In genomic region chr4:148385269-148385668, GRCm38 (mm10) we compare ENCODE assay signal across 23 mouse cellular contexts. TPM values are rescaled to one million over a fixed set of nuclear protein-coding genes. Genes with fewer than 3 reads are reported as not detected.
DNase-seq lines count a peak whose midpoint lies in the region; ATAC-seq lines count a peak whose summit lies in the region.
"Had no signal": no experiment of that assay in that cellular context is flagged by ENCODE, and none has a peak within 500 bp of the region (broad histone marks: within the 10 kb centered on the region; RNA-seq: fewer than 3 reads in every experiment).

No protein-coding gene starts in this region.

- WGBS in hindbrain, embryonic 11.5 days: 61% methylated on average over 7 of the region's 7 CpGs
- WGBS in midbrain, embryonic 11.5 days: 52% methylated on average over 7 of the region's 7 CpGs
- WGBS in neural tube, embryonic 15.5 days: 38% methylated on average over 7 of the region's 7 CpGs
- WGBS in limb, embryonic 10.5 days: 86% methylated on average over 7 of the region's 7 CpGs

- H3K27me3 ChIP-seq in hindbrain, embryonic 11.5 days (ENCODE audit: control insufficient read depth, insufficient read depth, low read length): no peaks in the 10 kb centered on the region
- no peaks in the 10 kb centered on the region for H3K27me3 ChIP-seq in midbrain, embryonic 11.5 days (ENCODE audit: control insufficient read depth, insufficient read depth, low read length)
- no peaks in the 10 kb centered on the region for H3K27me3 ChIP-seq in neural tube, embryonic 15.5 days (replicated peaks)
- peaks cover 6% of the 10 kb centered on the region; the same call in 1 of the 2 replicates for H3K27me3 ChIP-seq in limb, embryonic 10.5 days (ENCODE audit: low read depth, poor library complexity, severe bottlenecking)
- H3K27me3 ChIP-seq: limb, embryonic 12.5 days; liver, embryonic 13.5 days had no signal

- H3K4me2 ChIP-seq in hindbrain, embryonic 11.5 days (replicated peaks; ENCODE audit: low read depth, low read length): no peak overlapping the region
- H3K4me2 ChIP-seq in midbrain, embryonic 11.5 days: no peak overlapping the region
- no peak overlapping the region for H3K4me2 ChIP-seq in neural tube, embryonic 15.5 days
- H3K4me2 ChIP-seq: embryonic facial prominence, embryonic 13.5 days; heart, embryonic 15.5 days; limb, embryonic 12.5 days; liver, embryonic 13.5 days had no signal

- H3K4me3 ChIP-seq in hindbrain, embryonic 11.5 days (ENCODE audit: low read depth, low read length): no peak overlapping the region
- H3K4me3 ChIP-seq in midbrain, embryonic 11.5 days (ENCODE audit: low read depth, low read length): no peak overlapping the region
- no peak overlapping the region for H3K4me3 ChIP-seq in neural tube, embryonic 15.5 days (replicated peaks)
- H3K4me3 ChIP-seq in limb, embryonic 10.5 days: no peak overlapping the region
- H3K4me3 ChIP-seq: embryonic facial prominence, embryonic 13.5 days; gastrocnemius, adult 2 months; heart, embryonic 15.5 days; limb, embryonic 12.5 days; liver, embryonic 13.5 days; myocyte had no signal

- peak overlapping the region; percentile 87 for H3K27ac ChIP-seq in hindbrain, embryonic 11.5 days (ENCODE audit: low read depth, low read length)
- peak overlapping the region; percentile 86 for H3K27ac ChIP-seq in midbrain, embryonic 11.5 days (ENCODE audit: low read depth, low read length)
- peak overlapping the region; percentile 69 for H3K27ac ChIP-seq in neural tube, embryonic 15.5 days (replicated peaks)
- H3K27ac ChIP-seq in limb, embryonic 10.5 days: no peak overlapping the region
- H3K27ac ChIP-seq: embryonic facial prominence, embryonic 13.5 days; gastrocnemius, adult 2 months; heart, embryonic 15.5 days; limb, embryonic 12.5 days; liver, embryonic 13.5 days had no signal

- no peak for ATAC-seq in hindbrain, embryonic 11.5 days (ENCODE audit: low FRiP score)
- no peak for ATAC-seq in midbrain, embryonic 11.5 days (ENCODE audit: low FRiP score)
- no peak for ATAC-seq in neural tube, embryonic 15.5 days (ENCODE audit: low FRiP score)
- ATAC-seq: activated CD4-positive, CD25-positive, alpha-beta regulatory T cell, adult 4 months; Patski had no signal

- H3K36me3 ChIP-seq in hindbrain, embryonic 11.5 days (ENCODE audit: control insufficient read depth, insufficient read depth, low read length): no peaks in the 10 kb centered on the region
- H3K36me3 ChIP-seq in midbrain, embryonic 11.5 days (ENCODE audit: control insufficient read depth, insufficient read depth, low read length): no peaks in the 10 kb centered on the region
- no peaks in the 10 kb centered on the region for H3K36me3 ChIP-seq in neural tube, embryonic 15.5 days
- H3K36me3 ChIP-seq in limb, embryonic 10.5 days: no peaks in the 10 kb centered on the region
- H3K36me3 ChIP-seq: embryonic facial prominence, embryonic 13.5 days; heart, embryonic 15.5 days; limb, embryonic 12.5 days; liver, embryonic 13.5 days had no signal

- peaks cover 13% of the 10 kb centered on the region; the same call in 1 of the 2 replicates for H3K4me1 ChIP-seq in hindbrain, embryonic 11.5 days (replicated peaks; ENCODE audit: control insufficient read depth, insufficient read depth, low read length)
- H3K4me1 ChIP-seq in midbrain, embryonic 11.5 days (ENCODE audit: control insufficient read depth, insufficient read depth, low read length): peaks cover 32% of the 10 kb centered on the region
- peaks cover 35% of the 10 kb centered on the region for H3K4me1 ChIP-seq in neural tube, embryonic 15.5 days
- peaks cover 24% of the 10 kb centered on the region for H3K4me1 ChIP-seq in limb, embryonic 10.5 days
- H3K4me1 ChIP-seq: heart, embryonic 15.5 days; liver, embryonic 13.5 days had no signal

- DNase-seq in testis, postnatal 10 days (ENCODE audit: low spot score): peak; percentile 40
- no peak for DNase-seq in testis, postnatal 14 days (ENCODE audit: low spot score)
- no peak for DNase-seq in hindbrain, embryonic 11.5 days (ENCODE audit: low spot score)
- DNase-seq in midbrain, embryonic 11.5 days (ENCODE audit: low spot score, missing footprints): no peak
- DNase-seq in limb, embryonic 10.5 days (ENCODE audit: low spot score): no peak
- DNase-seq in kidney, adult 18-20 months: no peak
- DNase-seq in B cell, adult 2 months: no peak
- DNase-seq: adrenal gland, postnatal 36 days; cerebellum, adult 8-10 months; gastrocnemius, adult 2 months; heart, adult 11 months; kidney, adult 8-10 months; kidney, postnatal 36 days; liver, embryonic 13.5 days; spleen, adult 18-20 months; thymus, postnatal 36 days had no signal

- H3K9ac ChIP-seq in hindbrain, embryonic 11.5 days (ENCODE audit: low read depth, low read length): no peak overlapping the region
- H3K9ac ChIP-seq in midbrain, embryonic 11.5 days (ENCODE audit: low read length): no peak overlapping the region
- no peak overlapping the region for H3K9ac ChIP-seq in neural tube, embryonic 15.5 days (replicated peaks)
- H3K9ac ChIP-seq: embryonic facial prominence, embryonic 13.5 days; heart, embryonic 15.5 days; limb, embryonic 12.5 days; liver, embryonic 13.5 days had no signal

- no peaks in the 10 kb centered on the region for H3K9me3 ChIP-seq in hindbrain, embryonic 11.5 days (ENCODE audit: control insufficient read depth, low read length)
- no peaks in the 10 kb centered on the region for H3K9me3 ChIP-seq in midbrain, embryonic 11.5 days (ENCODE audit: control insufficient read depth, low read length)
- no peaks in the 10 kb centered on the region for H3K9me3 ChIP-seq in neural tube, embryonic 15.5 days (replicated peaks)
- no peaks in the 10 kb centered on the region for H3K9me3 ChIP-seq in limb, embryonic 10.5 days (replicated peaks)
- H3K9me3 ChIP-seq: heart, embryonic 15.5 days had no signal

RNA-seq across cellular contexts. Expression of gene Ubiad1, which starts 59.3 kb away (rescaled TPM):
- polyA plus RNA-seq in hindbrain, embryonic 11.5 days (2014; fragmentation: Nextera tagmentation; extraction: Ambion mirVana): 14.4 and 14.6 TPM in 2 replicates
- 15.5 and 15.8 TPM in 2 replicates for polyA plus RNA-seq in midbrain, embryonic 11.5 days (2014; fragmentation: Nextera tagmentation; extraction: Ambion mirVana)
- polyA plus RNA-seq in neural tube, embryonic 15.5 days (2015; fragmentation: Nextera tagmentation; extraction: Ambion mirVana): 17.7 and 19.7 TPM in 2 replicates
- 25.9 and 26.4 TPM in 2 replicates for polyA plus RNA-seq in limb, embryonic 10.5 days (2016; fragmentation: Nextera tagmentation; extraction: Ambion mirVana)
